Mouse (Mus musculus): ENCODE measurements around the gene Sfn.

GRCm38 (mm10) chr4:133563123-133563571, 38.8 kb downstream of the Sfn start:
- TF ChIP-seq POLR2A (IDR thresholded peaks at IDR 0.05; ENCODE audit: insufficient read depth, low read depth, low read length) (no peak), CTCF (IDR thresholded peaks at IDR 0.05; ENCODE audit: insufficient read depth, low read depth, low read length) (no peak)

Data from olfactory bulb, adult 2 months (tissue).